Mouse (Mus musculus): ENCODE data around the gene Gm49378. TPM values are rescaled to one million over a fixed set of nuclear protein-coding genes. Genes with fewer than 3 reads are reported as not detected.

The Gm49378 gene
- total RNA-seq, 1 experiment from 2014 or later = not detected

Other genes with a start within 250 kb of the Gm49378 start
- gene Dhrs4, start 159.1 kb downstream of the Gm49378 start, total RNA-seq (2017) = 29.7 to 79.0 TPM (median 63.6 TPM) in 3 replicates
- gene Carmil3, start 147.2 kb downstream of the Gm49378 start, total RNA-seq (2017) = not detected in 3 replicates
- gene Cpne6, start 127.5 kb downstream of the Gm49378 start, total RNA-seq (2017) = not detected in 3 replicates
- not detected in 3 replicates for gene Nrl, start 112.9 kb downstream of the Gm49378 start, total RNA-seq (2017)
- gene Pck2, start 97.6 kb downstream of the Gm49378 start, total RNA-seq (2017) = 17.3 to 21.1 TPM (median 18.2 TPM) in 3 replicates
- gene Dcaf11, start 77.9 kb downstream of the Gm49378 start, total RNA-seq (2017) = 70.5 to 154 TPM (median 91.7 TPM) in 3 replicates
- gene A730061H03Rik, start 77.5 kb downstream of the Gm49378 start, total RNA-seq (2017) = 1.7 to 11.4 TPM in 2 of 3 replicates, not detected in the other
- not detected in 3 replicates for gene Fitm1, start 62.3 kb downstream of the Gm49378 start, total RNA-seq (2017)
- 318 to 422 TPM (median 336 TPM) in 3 replicates for gene Psme1, start 59.8 kb downstream of the Gm49378 start, total RNA-seq (2017)
- gene Emc9, start 52.6 kb downstream of the Gm49378 start, total RNA-seq (2017) = 10.5 to 13.0 TPM (median 12.1 TPM) in 3 replicates
- gene Psme2, start 46.8 kb downstream of the Gm49378 start, total RNA-seq (2017) = 275 to 334 TPM (median 300 TPM) in 3 replicates
- gene Rnf31, start 46.2 kb downstream of the Gm49378 start, total RNA-seq (2017) = 25.1 to 38.5 TPM (median 38.4 TPM) in 3 replicates
- 76.6 to 92.0 TPM (median 77.4 TPM) in 3 replicates for gene Irf9, start 34.3 kb downstream of the Gm49378 start, total RNA-seq (2017)
- gene Rec8, start 19.9 kb downstream of the Gm49378 start, total RNA-seq (2017) = 3.1 to 4.4 TPM (median 3.4 TPM) in 3 replicates
- 3.7 to 13.4 TPM (median 11.8 TPM) in 3 replicates for gene Ipo4, start 1.9 kb downstream of the Gm49378 start, total RNA-seq (2017)
- gene Tm9sf1, start 5.9 kb upstream of the Gm49378 start, total RNA-seq (2017) = 49.4 to 58.5 TPM (median 55.5 TPM) in 3 replicates
- gene Tssk4, start 12.3 kb upstream of the Gm49378 start, total RNA-seq (2017) = 0.58 TPM in 1 of 3 replicates, not detected in the others
- 41.8 to 53.9 TPM (median 42.8 TPM) in 3 replicates for gene Mdp1, start 22.6 kb upstream of the Gm49378 start, total RNA-seq (2017)
- gene Gmpr2, start 34.0 kb upstream of the Gm49378 start, total RNA-seq (2017) = 24.7 to 33.1 TPM (median 25.6 TPM) in 3 replicates
- 224 to 272 TPM (median 230 TPM) in 3 replicates for gene Nedd8, start 34.2 kb upstream of the Gm49378 start, total RNA-seq (2017)
- 42.6 to 96.3 TPM (median 46.5 TPM) in 3 replicates for gene Tinf2, start 43.9 kb upstream of the Gm49378 start, total RNA-seq (2017)
- gene Tgm1, start 76.0 kb upstream of the Gm49378 start, total RNA-seq (2017) = 0.49 to 4.7 TPM (median 1.5 TPM) in 3 replicates
- 19.8 to 29.6 TPM (median 20.8 TPM) in 3 replicates for gene Rabggta, start 84.4 kb upstream of the Gm49378 start, total RNA-seq (2017)
- 23.7 to 32.1 TPM (median 30.6 TPM) in 3 replicates for gene Dhrs1, start 107.8 kb upstream of the Gm49378 start, total RNA-seq (2017)
- gene Nop9, start 107.8 kb upstream of the Gm49378 start, total RNA-seq (2017) = 11.9 to 15.0 TPM (median 13.8 TPM) in 3 replicates
- 1.0 to 1.3 TPM in 2 of 3 replicates, not detected in the other for gene Cideb, start 120.6 kb upstream of the Gm49378 start, total RNA-seq (2017)
- 0.10 to 1.2 TPM (median 0.29 TPM) in 3 replicates for gene Ltb4r2, start 123.5 kb upstream of the Gm49378 start, total RNA-seq (2017)
- 14.5 to 27.0 TPM (median 18.8 TPM) in 3 replicates for gene Ltb4r1, start 128.1 kb upstream of the Gm49378 start, total RNA-seq (2017)
- 2.2 to 4.2 TPM (median 2.5 TPM) in 3 replicates for gene Adcy4, start 146.2 kb upstream of the Gm49378 start, total RNA-seq (2017)
- 18.7 to 37.5 TPM (median 30.9 TPM) in 3 replicates for gene Ripk3, start 151.0 kb upstream of the Gm49378 start, total RNA-seq (2017)
- gene Nfatc4, start 185.2 kb upstream of the Gm49378 start, total RNA-seq (2017) = not detected in 3 replicates
- gene Nynrin, start 216.1 kb upstream of the Gm49378 start, total RNA-seq (2017) = 0.10 to 0.75 TPM (median 0.49 TPM) in 3 replicates
- gene Cbln3, start 246.5 kb upstream of the Gm49378 start, total RNA-seq (2017) = 0.38 TPM in 1 of 3 replicates, not detected in the others
- gene Khnyn, start 247.1 kb upstream of the Gm49378 start, total RNA-seq (2017) = 72.1 to 108 TPM (median 80.9 TPM) in 3 replicates